Mouse (Mus musculus): Measurements from ENCODE around the gene Mavs. TPM values are rescaled to one million over a fixed set of nuclear protein-coding genes. Genes with fewer than 3 reads are reported as not detected.
"Not testable (repeated sequence)": the region's sequence is repeated elsewhere in the genome, so short reads cannot be mapped to it uniquely, and the experiment has no call there.

Mavs gene
- polyA plus RNA-seq, 1 experiment = 23.1 TPM

GRCm38 (mm10) chr2:131209969-131210792, 23.7 kb upstream of the Mavs start:
- Histone ChIP-seq H3K27ac (ENCODE audit: insufficient read depth, low read length) (peak overlapping the region; percentile 86), H3K4me1 (ENCODE audit: control insufficient read depth, insufficient read depth, low read length) (no peaks in the 10 kb centered on the region; the same call in 1 of the 2 replicates), H3K4me3 (ENCODE audit: insufficient read depth, low read length) (peak overlapping the region; percentile 76)
- TF ChIP-seq POLR2A (IDR thresholded peaks at IDR 0.05; ENCODE audit: low read depth, low read length) (peak; percentile 84), CTCF (IDR thresholded peaks at IDR 0.05; ENCODE audit: borderline replicate concordance, insufficient read depth, low read length) (peak; percentile 65)

- H3K27ac ChIP-seq (ENCODE audit: insufficient read depth, low read length) = no peak overlapping the region
- H3K4me3 ChIP-seq (ENCODE audit: insufficient read depth, low read length) = peak overlapping the region; percentile 76
- TF ChIP-seq POLR2A (IDR thresholded peaks at IDR 0.05; ENCODE audit: low read depth, low read length) = peak; percentile 51
- no peak for TF ChIP-seq CTCF (IDR thresholded peaks at IDR 0.05; ENCODE audit: borderline replicate concordance, insufficient read depth, low read length)
- no peaks in the 10 kb centered on the region; the same call in 1 of the 2 replicates for H3K4me1 ChIP-seq (ENCODE audit: control insufficient read depth, insufficient read depth, low read length)
Observed at GRCm38 (mm10) chr2:131211026-131211615, 22.7 kb upstream of the Mavs start.

- Histone ChIP-seq H3K4me1 (ENCODE audit: control insufficient read depth, insufficient read depth, low read length) (no peaks in the 10 kb centered on the region; the same call in 1 of the 2 replicates), H3K27ac (ENCODE audit: insufficient read depth, low read length) (no peak overlapping the region), H3K4me3 (ENCODE audit: insufficient read depth, low read length) (no peak overlapping the region)
- TF ChIP-seq POLR2A (IDR thresholded peaks at IDR 0.05; ENCODE audit: low read depth, low read length) = no peak
- no peak for TF ChIP-seq CTCF (IDR thresholded peaks at IDR 0.05; ENCODE audit: borderline replicate concordance, insufficient read depth, low read length)
Observed at GRCm38 (mm10) chr2:131213773-131214172, 20.1 kb upstream of the Mavs start.

GRCm38 (mm10) chr2:131215941-131216858, 17.7 kb upstream of the Mavs start:
- no peak overlapping the region for H3K4me3 ChIP-seq (ENCODE audit: insufficient read depth, low read length)
- H3K4me1 ChIP-seq (ENCODE audit: control insufficient read depth, insufficient read depth, low read length) = no peaks in the 10 kb centered on the region; the same call in 1 of the 2 replicates
- TF ChIP-seq POLR2A (IDR thresholded peaks at IDR 0.05; ENCODE audit: low read depth, low read length) (no peak), CTCF (IDR thresholded peaks at IDR 0.05; ENCODE audit: borderline replicate concordance, insufficient read depth, low read length) (no peak)
- H3K27ac ChIP-seq (ENCODE audit: insufficient read depth, low read length) = no peak overlapping the region

- no peak for TF ChIP-seq CTCF (IDR thresholded peaks at IDR 0.05; ENCODE audit: borderline replicate concordance, insufficient read depth, low read length)
- no peak for TF ChIP-seq POLR2A (IDR thresholded peaks at IDR 0.05; ENCODE audit: low read depth, low read length)
- no peaks in the 10 kb centered on the region for H3K4me1 ChIP-seq (ENCODE audit: control insufficient read depth, insufficient read depth, low read length)
- no peak overlapping the region for H3K27ac ChIP-seq (ENCODE audit: insufficient read depth, low read length)
- no peak overlapping the region for H3K4me3 ChIP-seq (ENCODE audit: insufficient read depth, low read length)
Observed at GRCm38 (mm10) chr2:131220030-131220429, 13.8 kb upstream of the Mavs start.

GRCm38 (mm10) chr2:131221853-131222515, 11.9 kb upstream of the Mavs start:
- Histone ChIP-seq H3K4me3 (ENCODE audit: insufficient read depth, low read length) (no peak overlapping the region), H3K4me1 (ENCODE audit: control insufficient read depth, insufficient read depth, low read length) (no peaks in the 10 kb centered on the region), H3K27ac (ENCODE audit: insufficient read depth, low read length) (no peak overlapping the region)
- TF ChIP-seq CTCF (IDR thresholded peaks at IDR 0.05; ENCODE audit: borderline replicate concordance, insufficient read depth, low read length) = no peak
- no peak for TF ChIP-seq POLR2A (IDR thresholded peaks at IDR 0.05; ENCODE audit: low read depth, low read length)

GRCm38 (mm10) chr2:131222562-131222961, 11.3 kb upstream of the Mavs start:
- Histone ChIP-seq H3K27ac (ENCODE audit: insufficient read depth, low read length) (no peak overlapping the region), H3K4me3 (ENCODE audit: insufficient read depth, low read length) (no peak overlapping the region), H3K4me1 (ENCODE audit: control insufficient read depth, insufficient read depth, low read length) (no peaks in the 10 kb centered on the region)
- TF ChIP-seq CTCF (IDR thresholded peaks at IDR 0.05; ENCODE audit: borderline replicate concordance, insufficient read depth, low read length) = no peak
- no peak for TF ChIP-seq POLR2A (IDR thresholded peaks at IDR 0.05; ENCODE audit: low read depth, low read length)

- H3K4me3 ChIP-seq (ENCODE audit: insufficient read depth, low read length) = no peak overlapping the region
- no peaks in the 10 kb centered on the region for H3K4me1 ChIP-seq (ENCODE audit: control insufficient read depth, insufficient read depth, low read length)
- H3K27ac ChIP-seq (ENCODE audit: insufficient read depth, low read length) = no peak overlapping the region
- TF ChIP-seq CTCF (IDR thresholded peaks at IDR 0.05; ENCODE audit: borderline replicate concordance, insufficient read depth, low read length) (no peak), POLR2A (IDR thresholded peaks at IDR 0.05; ENCODE audit: low read depth, low read length) (no peak)
Observed at GRCm38 (mm10) chr2:131223569-131223968, 10.3 kb upstream of the Mavs start.

GRCm38 (mm10) chr2:131225178-131225577, 8.7 kb upstream of the Mavs start:
- H3K4me3 ChIP-seq (ENCODE audit: insufficient read depth, low read length) = no peak overlapping the region
- no peak for TF ChIP-seq POLR2A (IDR thresholded peaks at IDR 0.05; ENCODE audit: low read depth, low read length)
- TF ChIP-seq CTCF (IDR thresholded peaks at IDR 0.05; ENCODE audit: borderline replicate concordance, insufficient read depth, low read length) = no peak
- no peaks in the 10 kb centered on the region for H3K4me1 ChIP-seq (ENCODE audit: control insufficient read depth, insufficient read depth, low read length)
- H3K27ac ChIP-seq (ENCODE audit: insufficient read depth, low read length) = no peak overlapping the region

GRCm38 (mm10) chr2:131226669-131227068, 7.2 kb upstream of the Mavs start:
- not testable (repeated sequence) for H3K4me1 ChIP-seq (ENCODE audit: control insufficient read depth, insufficient read depth, low read length); H3K27ac ChIP-seq (ENCODE audit: insufficient read depth, low read length); H3K4me3 ChIP-seq (ENCODE audit: insufficient read depth, low read length)
